Mouse (Mus musculus) bone marrow, adult 2 months (tissue): ENCODE measurements around the gene Klf3.

Experiments used
- CTCF ChIP-seq: fragments of 200-500 bp; IDR thresholded peaks from 2 replicates; pipeline ENCODE4 v1.5.1; 2011; ENCODE audit warnings: low read length, control low read depth; ENCODE audit not compliant: control insufficient read depth, insufficient read depth
- POLR2A ChIP-seq: fragments of 200-500 bp; IDR thresholded peaks from 2 replicates; pipeline ENCODE4 v1.6.1; 2011; ENCODE audit warnings: low read depth, mild to moderate bottlenecking, control low read depth, low read length, borderline replicate concordance; ENCODE audit not compliant: control insufficient read depth

DNA sequence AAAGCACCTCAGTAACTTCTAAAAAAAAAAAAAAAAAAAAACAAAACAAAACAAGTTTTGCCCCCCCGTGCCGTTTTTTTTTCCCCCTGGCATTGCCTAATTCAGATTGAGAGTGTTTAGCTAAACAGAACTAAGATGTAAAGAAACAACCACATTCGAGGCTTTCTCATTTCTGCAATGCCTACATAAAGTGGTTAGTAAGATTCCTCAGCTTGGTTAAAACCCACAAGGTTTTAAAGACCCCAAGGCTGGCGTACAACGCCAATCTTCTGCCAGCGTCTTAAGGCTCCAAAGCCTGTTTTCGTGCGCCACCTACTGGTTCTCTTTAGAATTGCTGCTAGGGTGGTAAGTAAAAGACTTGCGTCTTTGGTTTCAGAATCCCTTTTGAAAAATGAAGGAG is 10.2 kb downstream of the Klf3 start:
- peak; percentile 65 for TF ChIP-seq CTCF
- TF ChIP-seq POLR2A = no peak
